19 mouse cellular contexts compared by ENCODE assay signal in the genomic region with DNA sequence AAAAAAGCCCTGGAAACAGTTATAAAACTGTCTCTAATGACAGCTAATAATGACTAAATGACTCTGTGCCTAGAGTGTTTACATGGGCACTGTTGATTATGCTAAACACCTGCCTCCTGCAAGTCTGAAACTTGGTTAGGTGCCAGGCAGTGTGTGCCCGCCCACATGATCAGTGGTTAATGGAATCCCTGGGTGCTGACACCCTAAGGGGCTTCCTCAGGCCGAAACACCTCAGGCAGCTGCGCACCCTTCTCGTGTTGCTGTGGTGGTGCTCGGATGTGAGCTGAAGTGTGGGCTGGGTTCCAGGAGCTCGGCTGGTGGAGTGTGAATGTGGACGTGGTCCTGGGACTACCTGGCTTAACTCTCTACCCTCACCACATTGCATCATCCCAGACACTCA. TPM values are rescaled to one million over a fixed set of nuclear protein-coding genes. Genes with fewer than 3 reads are reported as not detected.
DNase-seq lines count a peak whose midpoint lies in the region; ATAC-seq lines count a peak whose summit lies in the region.
"Had no signal": no experiment of that assay in that cellular context is flagged by ENCODE, and none has a peak within 500 bp of the region (broad histone marks: within the 10 kb centered on the region; RNA-seq: fewer than 3 reads in every experiment).

No protein-coding gene starts in this region.

- no peak overlapping the region for H3K9ac ChIP-seq in embryonic facial prominence, embryonic 14.5 days (ENCODE audit: low read depth, low read length)
- no peak overlapping the region for H3K9ac ChIP-seq in midbrain, embryonic 16.5 days (ENCODE audit: low read depth, low read length)
- no peak overlapping the region for H3K9ac ChIP-seq in midbrain, embryonic 11.5 days (ENCODE audit: low read length)
- no peak overlapping the region for H3K9ac ChIP-seq in neural tube, embryonic 14.5 days (replicated peaks; ENCODE audit: low read depth, low read length)
- no peak overlapping the region for H3K9ac ChIP-seq in liver, embryonic 11.5 days (ENCODE audit: low read depth, low read length)
- H3K9ac ChIP-seq: heart, embryonic 13.5 days; limb, embryonic 15.5 days; liver, postnatal 0 days; stomach, embryonic 15.5 days had no signal

- 57% methylated on average over 7 of the region's 7 CpGs for WGBS in embryonic facial prominence, embryonic 14.5 days
- WGBS in embryonic facial prominence, embryonic 10.5 days = 74% methylated on average over 7 of the region's 7 CpGs
- WGBS in midbrain, embryonic 16.5 days = 71% methylated on average over 7 of the region's 7 CpGs
- WGBS in midbrain, embryonic 11.5 days = 84% methylated on average over 7 of the region's 7 CpGs
- 42% methylated on average over 7 of the region's 7 CpGs for WGBS in neural tube, embryonic 14.5 days
- WGBS in liver, embryonic 11.5 days = 62% methylated on average over 7 of the region's 7 CpGs

- ATAC-seq in embryonic facial prominence, embryonic 14.5 days (ENCODE audit: low read depth) = peak; percentile 89
- 0 out of 2 replicates have a peak, but pooled peaks have one; percentile 17 for ATAC-seq in midbrain, embryonic 16.5 days
- ATAC-seq in midbrain, embryonic 11.5 days (ENCODE audit: low FRiP score) = no peak
- ATAC-seq in neural tube, embryonic 14.5 days (ENCODE audit: low read depth) = peak; percentile 56; the same call in 1 of the 2 replicates
- no peak for ATAC-seq in liver, embryonic 11.5 days (replicated peaks; ENCODE audit: low FRiP score)
- ATAC-seq: liver, postnatal 0 days had no signal

- H3K27ac ChIP-seq in embryonic facial prominence, embryonic 14.5 days (replicated peaks; ENCODE audit: low read depth, low read length) = no peak overlapping the region
- no peak overlapping the region for H3K27ac ChIP-seq in embryonic facial prominence, embryonic 10.5 days (replicated peaks)
- H3K27ac ChIP-seq in midbrain, embryonic 16.5 days (ENCODE audit: low read length) = no peak overlapping the region
- H3K27ac ChIP-seq in midbrain, embryonic 11.5 days (ENCODE audit: low read depth, low read length) = no peak overlapping the region
- no peak overlapping the region for H3K27ac ChIP-seq in neural tube, embryonic 14.5 days (ENCODE audit: low read depth, low read length)
- H3K27ac ChIP-seq in liver, embryonic 11.5 days (ENCODE audit: low read depth, low read length) = no peak overlapping the region
- H3K27ac ChIP-seq: heart, embryonic 13.5 days; limb, embryonic 15.5 days; stomach, embryonic 15.5 days had no signal

- no peak overlapping the region for H3K4me2 ChIP-seq in embryonic facial prominence, embryonic 14.5 days (ENCODE audit: low read depth, low read length)
- no peak overlapping the region for H3K4me2 ChIP-seq in midbrain, embryonic 16.5 days (ENCODE audit: low read length)
- no peak overlapping the region for H3K4me2 ChIP-seq in midbrain, embryonic 11.5 days
- H3K4me2 ChIP-seq in neural tube, embryonic 14.5 days (ENCODE audit: low read depth, low read length) = no peak overlapping the region
- no peak overlapping the region for H3K4me2 ChIP-seq in liver, embryonic 11.5 days
- H3K4me2 ChIP-seq: heart, embryonic 13.5 days; limb, embryonic 15.5 days; stomach, embryonic 15.5 days had no signal

- no peaks in the 10 kb centered on the region for H3K36me3 ChIP-seq in embryonic facial prominence, embryonic 14.5 days (ENCODE audit: control insufficient read depth, insufficient read depth, low read length)
- no peaks in the 10 kb centered on the region for H3K36me3 ChIP-seq in embryonic facial prominence, embryonic 10.5 days (replicated peaks)
- H3K36me3 ChIP-seq in midbrain, embryonic 16.5 days (ENCODE audit: control insufficient read depth, insufficient read depth, low read length) = peaks cover 39% of the 10 kb centered on the region
- no peaks in the 10 kb centered on the region for H3K36me3 ChIP-seq in midbrain, embryonic 11.5 days (ENCODE audit: control insufficient read depth, insufficient read depth, low read length)
- peaks cover 31% of the 10 kb centered on the region for H3K36me3 ChIP-seq in neural tube, embryonic 14.5 days (ENCODE audit: control insufficient read depth, insufficient read depth, low read length)
- H3K36me3 ChIP-seq in liver, embryonic 11.5 days (ENCODE audit: control insufficient read depth, insufficient read depth, low read length) = no peaks in the 10 kb centered on the region
- H3K36me3 ChIP-seq: limb, embryonic 15.5 days; stomach, embryonic 15.5 days had no signal

- H3K27me3 ChIP-seq in embryonic facial prominence, embryonic 14.5 days (replicated peaks; ENCODE audit: control insufficient read depth, insufficient read depth, low read length) = no peaks in the 10 kb centered on the region
- H3K27me3 ChIP-seq in embryonic facial prominence, embryonic 10.5 days (replicated peaks; ENCODE audit: low read depth, poor library complexity, severe bottlenecking) = no peaks in the 10 kb centered on the region
- H3K27me3 ChIP-seq in midbrain, embryonic 16.5 days (ENCODE audit: control insufficient read depth, insufficient read depth, low read depth, low read length) = no peaks in the 10 kb centered on the region
- H3K27me3 ChIP-seq in midbrain, embryonic 11.5 days (ENCODE audit: control insufficient read depth, insufficient read depth, low read length) = no peaks in the 10 kb centered on the region
- no peaks in the 10 kb centered on the region for H3K27me3 ChIP-seq in neural tube, embryonic 14.5 days (ENCODE audit: control insufficient read depth, insufficient read depth, low read length)
- H3K27me3 ChIP-seq in liver, embryonic 11.5 days (replicated peaks; ENCODE audit: control insufficient read depth, insufficient read depth, low read length) = no peaks in the 10 kb centered on the region
- H3K27me3 ChIP-seq: heart, embryonic 13.5 days; limb, embryonic 15.5 days; stomach, embryonic 15.5 days had no signal

- H3K4me1 ChIP-seq in embryonic facial prominence, embryonic 14.5 days (ENCODE audit: control insufficient read depth, insufficient read depth, low read length) = no peaks in the 10 kb centered on the region
- no peaks in the 10 kb centered on the region for H3K4me1 ChIP-seq in embryonic facial prominence, embryonic 10.5 days
- H3K4me1 ChIP-seq in midbrain, embryonic 16.5 days (ENCODE audit: control insufficient read depth, insufficient read depth, low read length) = no peaks in the 10 kb centered on the region
- no peaks in the 10 kb centered on the region for H3K4me1 ChIP-seq in midbrain, embryonic 11.5 days (ENCODE audit: control insufficient read depth, insufficient read depth, low read length)
- no peaks in the 10 kb centered on the region for H3K4me1 ChIP-seq in neural tube, embryonic 14.5 days (ENCODE audit: control insufficient read depth, insufficient read depth, low read length)
- no peaks in the 10 kb centered on the region for H3K4me1 ChIP-seq in liver, embryonic 11.5 days (replicated peaks; ENCODE audit: control insufficient read depth, insufficient read depth, low read length)
- H3K4me1 ChIP-seq: limb, embryonic 15.5 days; stomach, embryonic 15.5 days had no signal

- DNase-seq in embryonic facial prominence, embryonic 14.5 days (ENCODE audit: low spot score) = peak; percentile 55
- no peak for DNase-seq in embryonic facial prominence, embryonic 10.5 days (ENCODE audit: low spot score)
- DNase-seq in kidney, adult 11 months = peak; percentile 6
- no peak for DNase-seq in kidney, postnatal 25 days
- no peak for DNase-seq in midbrain, embryonic 11.5 days (ENCODE audit: low spot score, missing footprints)
- DNase-seq in liver, embryonic 11.5 days (ENCODE audit: low spot score) = no peak
- DNase-seq: adrenal gland, adult 2 months; cerebellum, adult 11-12 months; heart, postnatal 36 days; kidney, postnatal 10 days; layer of hippocampus, adult 9-11 months; liver, postnatal 0 days; spleen, adult 18-20 months; thymus, adult 2 months had no signal

- H3K4me3 ChIP-seq in embryonic facial prominence, embryonic 14.5 days (ENCODE audit: low read depth, low read length) = no peak overlapping the region
- H3K4me3 ChIP-seq in embryonic facial prominence, embryonic 10.5 days = no peak overlapping the region
- H3K4me3 ChIP-seq in midbrain, embryonic 16.5 days (ENCODE audit: low read depth, low read length) = no peak overlapping the region
- no peak overlapping the region for H3K4me3 ChIP-seq in midbrain, embryonic 11.5 days (ENCODE audit: low read depth, low read length)
- H3K4me3 ChIP-seq in neural tube, embryonic 14.5 days (ENCODE audit: low read depth, low read length) = no peak overlapping the region
- H3K4me3 ChIP-seq in liver, embryonic 11.5 days (ENCODE audit: low read depth, low read length) = no peak overlapping the region
- H3K4me3 ChIP-seq: heart, embryonic 13.5 days; limb, embryonic 15.5 days; stomach, embryonic 15.5 days had no signal

- H3K9me3 ChIP-seq in embryonic facial prominence, embryonic 14.5 days (ENCODE audit: control insufficient read depth, low read length) = no peaks in the 10 kb centered on the region
- H3K9me3 ChIP-seq in embryonic facial prominence, embryonic 10.5 days = no peaks in the 10 kb centered on the region
- no peaks in the 10 kb centered on the region for H3K9me3 ChIP-seq in midbrain, embryonic 16.5 days (replicated peaks; ENCODE audit: control insufficient read depth, low read length, poor library complexity, severe bottlenecking)
- no peaks in the 10 kb centered on the region for H3K9me3 ChIP-seq in midbrain, embryonic 11.5 days (ENCODE audit: control insufficient read depth, low read length)
- H3K9me3 ChIP-seq in neural tube, embryonic 14.5 days (ENCODE audit: control insufficient read depth, low read length) = no peaks in the 10 kb centered on the region
- H3K9me3 ChIP-seq in liver, embryonic 11.5 days (ENCODE audit: control insufficient read depth, low read length) = no peaks in the 10 kb centered on the region
- H3K9me3 ChIP-seq: heart, embryonic 13.5 days; limb, embryonic 15.5 days; stomach, embryonic 15.5 days had no signal

RNA-seq across cellular contexts. Expression of gene Prss35, which starts 33.9 kb away (rescaled TPM):
- 65.4 and 71.9 TPM in 2 replicates for polyA plus RNA-seq in embryonic facial prominence, embryonic 14.5 days (2014; fragmentation: Nextera tagmentation; extraction: Ambion mirVana)
- polyA plus RNA-seq in embryonic facial prominence, embryonic 10.5 days (2016; fragmentation: Nextera tagmentation; extraction: Ambion mirVana) = 1.7 and 3.0 TPM in 2 replicates
- polyA plus RNA-seq in midbrain, embryonic 16.5 days (2015; fragmentation: Nextera tagmentation; extraction: Ambion mirVana) = 4.2 and 5.3 TPM in 2 replicates
- polyA plus RNA-seq in midbrain, embryonic 11.5 days (2014; fragmentation: Nextera tagmentation; extraction: Ambion mirVana) = 1.4 and 1.9 TPM in 2 replicates
- polyA plus RNA-seq in neural tube, embryonic 14.5 days (2014; fragmentation: Nextera tagmentation; extraction: Ambion mirVana) = 4.2 and 11.9 TPM in 2 replicates
- polyA plus RNA-seq in liver, embryonic 11.5 days (2014; fragmentation: Nextera tagmentation; extraction: Ambion mirVana) = 2.3 and 3.7 TPM in 2 replicates

Comparison
In these comparisons a context has a peak if more than half of its experiments do, and no peak if none do; other contexts are left out.
1. ATAC-seq: peak in embryonic facial prominence, embryonic 14.5 days (single experiment), midbrain, embryonic 16.5 days (single experiment) and neural tube, embryonic 14.5 days (single experiment); none in midbrain, embryonic 11.5 days (single experiment) and liver, embryonic 11.5 days (single experiment).
2. DNase-seq: peak in embryonic facial prominence, embryonic 14.5 days (single experiment) and kidney, adult 11 months (single experiment); none in embryonic facial prominence, embryonic 10.5 days (single experiment), kidney, postnatal 25 days (0 of 2), midbrain, embryonic 11.5 days (single experiment) and liver, embryonic 11.5 days (single experiment).